Mouse (Mus musculus) G1E (cell line): ENCODE measurements around the gene Serpinb12.

Source experiments
- CTCF ChIP-seq: IDR thresholded peaks from 2 replicates; pipeline ENCODE4 v1.5.1; 2012; ENCODE audit warnings: low read depth, low read length, inconsistent platforms, mixed read lengths
- GATA1 ChIP-seq: IDR thresholded peaks from 2 replicates; pipeline ENCODE4 v1.6.1; 2012; ENCODE audit warnings: borderline replicate concordance, low read length, inconsistent platforms, mixed read lengths
- GATA2 ChIP-seq: IDR thresholded peaks from 2 replicates; pipeline ENCODE4 v1.6.1; 2012; ENCODE audit warnings: low read depth, low read length, inconsistent platforms, borderline replicate concordance
- POLR2AphosphoS5 ChIP-seq: IDR thresholded peaks from 2 replicates; pipeline ENCODE4 v1.6.1; 2012; ENCODE audit warnings: low read depth, low read length, inconsistent platforms; ENCODE audit not compliant: insufficient replicate concordance
- TAL1 ChIP-seq: conservative IDR thresholded peaks from 2 replicates; pipeline ENCODE4 v1.6.1; 2012; ENCODE audit warnings: low read depth, low read length, inconsistent platforms, mixed read lengths

DNA sequence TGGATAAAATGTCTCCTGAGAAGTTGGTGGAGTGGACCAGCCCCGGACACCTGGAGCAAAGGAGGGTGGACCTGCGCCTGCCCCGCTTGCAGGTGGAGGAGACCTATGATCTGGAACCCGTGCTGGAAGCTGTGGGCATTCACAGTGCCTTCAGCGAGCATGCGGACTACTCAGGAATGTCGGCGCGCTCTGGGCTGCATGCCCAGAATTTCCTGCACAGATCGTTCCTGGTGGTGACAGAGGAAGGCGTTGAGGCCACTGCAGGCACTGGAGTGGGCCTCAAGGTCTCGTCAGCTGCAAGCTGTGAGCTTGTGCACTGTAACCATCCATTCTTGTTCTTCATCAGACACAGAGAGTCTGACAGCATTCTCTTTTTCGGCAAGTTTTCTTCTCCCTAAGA, 66.2 kb downstream of the Serpinb12 start:
- TF ChIP-seq CTCF (no peak), GATA1 (no peak), POLR2AphosphoS5 (no peak), TAL1 (no peak), GATA2 (no peak)
